Mouse (Mus musculus): Measurements from ENCODE around the gene Rabgef1. TPM values are rescaled to one million over a fixed set of nuclear protein-coding genes. Genes with fewer than 3 reads are reported as not detected.

Rabgef1 gene
- polyA plus RNA-seq, 2 experiments = 13.7 to 19.7 TPM

GRCm38 (mm10) chr5:130197454-130197853, 25.9 kb downstream of the Rabgef1 start:
- Histone ChIP-seq H3K36me3 (replicated peaks; ENCODE audit: control insufficient read depth, insufficient read depth, low read depth) (peaks cover 54% of the 10 kb centered on the region), H3K9ac (replicated peaks) (no peak overlapping the region), H3K4me2 (ENCODE audit: low read depth) (no peak overlapping the region), H3K27ac (no peak overlapping the region), H3K27me3 (ENCODE audit: control insufficient read depth, insufficient read depth, low read length) (no peaks in the 10 kb centered on the region), H3K4me3 (ENCODE audit: insufficient read depth in 1 of 2, low read depth in 2 of 2, low read length in 2 of 2) (no peak overlapping the region), H3K9me3 (ENCODE audit: control insufficient read depth, low read length) (no peaks in the 10 kb centered on the region), H3K4me1 (replicated peaks; ENCODE audit: control insufficient read depth in 2 of 2, insufficient read depth in 2 of 2, low read length in 1 of 2) (no peaks in the 10 kb centered on the region)
- no peak for ATAC-seq (ENCODE audit: insufficient read depth)
- 73% methylated on average over 3 of the region's 3 CpGs for WGBS (ENCODE audit: insufficient replicate concordance)
- no peak for DNase-seq (ENCODE audit: low read depth in 3 of 3, low spot score in 3 of 3)
- TF ChIP-seq EP300 (IDR thresholded peaks at IDR 0.05; ENCODE audit: low read depth) (no peak), CTCF (IDR thresholded peaks at IDR 0.05; ENCODE audit: low read depth) (no peak)

GRCm38 (mm10) chr5:130197981-130198380, 26.4 kb downstream of the Rabgef1 start:
- 83% methylated on average over 7 of the region's 7 CpGs for WGBS (ENCODE audit: insufficient replicate concordance)
- Histone ChIP-seq H3K4me3 (ENCODE audit: insufficient read depth in 1 of 2, low read depth in 2 of 2, low read length in 2 of 2) (no peak overlapping the region), H3K9ac (replicated peaks) (no peak overlapping the region), H3K4me1 (replicated peaks; ENCODE audit: control insufficient read depth in 2 of 2, insufficient read depth in 2 of 2, low read length in 1 of 2) (no peaks in the 10 kb centered on the region), H3K36me3 (replicated peaks; ENCODE audit: control insufficient read depth, insufficient read depth, low read depth) (peaks cover 51% of the 10 kb centered on the region), H3K9me3 (ENCODE audit: control insufficient read depth, low read length) (no peaks in the 10 kb centered on the region), H3K27ac (no peak overlapping the region), H3K4me2 (ENCODE audit: low read depth) (no peak overlapping the region), H3K27me3 (ENCODE audit: control insufficient read depth, insufficient read depth, low read length) (no peaks in the 10 kb centered on the region)
- DNase-seq (ENCODE audit: low read depth in 3 of 3, low spot score in 3 of 3) = no peak
- no peak for ATAC-seq (ENCODE audit: insufficient read depth)
- TF ChIP-seq EP300 (IDR thresholded peaks at IDR 0.05; ENCODE audit: low read depth) (no peak), CTCF (IDR thresholded peaks at IDR 0.05; ENCODE audit: low read depth) (no peak)

GRCm38 (mm10) chr5:130200233-130201029, 28.8 kb downstream of the Rabgef1 start:
- H3K27ac ChIP-seq = no peak overlapping the region
- ATAC-seq (ENCODE audit: insufficient read depth) (no peak), DNase-seq (ENCODE audit: low read depth in 3 of 3, low spot score in 3 of 3) (no peak)
- TF ChIP-seq EP300 (IDR thresholded peaks at IDR 0.05; ENCODE audit: low read depth) (no peak), CTCF (IDR thresholded peaks at IDR 0.05; ENCODE audit: low read depth) (no peak)
- H3K4me1 ChIP-seq (replicated peaks; ENCODE audit: control insufficient read depth in 2 of 2, insufficient read depth in 2 of 2, low read length in 1 of 2) = peaks cover 0 to 2% of the 10 kb centered on the region in 2 experiments; a peak in 1 of 4 replicates
- H3K36me3 ChIP-seq (replicated peaks; ENCODE audit: control insufficient read depth, insufficient read depth, low read depth) = peaks cover 52% of the 10 kb centered on the region
- WGBS (ENCODE audit: insufficient replicate concordance) = 79% methylated on average over 10 of the region's 10 CpGs
- no peak overlapping the region for H3K4me3 ChIP-seq (ENCODE audit: insufficient read depth in 1 of 2, low read depth in 2 of 2, low read length in 2 of 2)
- no peak overlapping the region for H3K4me2 ChIP-seq (ENCODE audit: low read depth)
- H3K9me3 ChIP-seq (ENCODE audit: control insufficient read depth, low read length) = no peaks in the 10 kb centered on the region
- H3K27me3 ChIP-seq (ENCODE audit: control insufficient read depth, insufficient read depth, low read length) = no peaks in the 10 kb centered on the region
- H3K9ac ChIP-seq (replicated peaks) = no peak overlapping the region

- 63% methylated on average over 4 of the region's 4 CpGs for WGBS (ENCODE audit: insufficient replicate concordance)
- no peak for ATAC-seq (ENCODE audit: insufficient read depth)
- Histone ChIP-seq H3K4me3 (ENCODE audit: insufficient read depth in 1 of 2, low read depth in 2 of 2, low read length in 2 of 2) (no peak overlapping the region), H3K9me3 (ENCODE audit: control insufficient read depth, low read length) (no peaks in the 10 kb centered on the region), H3K4me2 (ENCODE audit: low read depth) (no peak overlapping the region), H3K4me1 (replicated peaks; ENCODE audit: control insufficient read depth in 2 of 2, insufficient read depth in 2 of 2, low read length in 1 of 2) (peaks cover 0 to 7% of the 10 kb centered on the region in 2 experiments; a peak in 2 of 4 replicates), H3K27ac (no peak overlapping the region), H3K9ac (replicated peaks) (no peak overlapping the region), H3K27me3 (ENCODE audit: control insufficient read depth, insufficient read depth, low read length) (no peaks in the 10 kb centered on the region), H3K36me3 (replicated peaks; ENCODE audit: control insufficient read depth, insufficient read depth, low read depth) (peaks cover 49% of the 10 kb centered on the region)
- no peak for DNase-seq (ENCODE audit: low read depth in 3 of 3, low spot score in 3 of 3)
- TF ChIP-seq CTCF (IDR thresholded peaks at IDR 0.05; ENCODE audit: low read depth) = no peak
- no peak for TF ChIP-seq EP300 (IDR thresholded peaks at IDR 0.05; ENCODE audit: low read depth)
These were observed 32.4 kb downstream of the Rabgef1 start for GRCm38 (mm10) chr5:130203948-130204347.

- Histone ChIP-seq H3K27ac (no peak overlapping the region), H3K4me3 (ENCODE audit: insufficient read depth in 1 of 2, low read depth in 2 of 2, low read length in 2 of 2) (no peak overlapping the region), H3K4me2 (ENCODE audit: low read depth) (no peak overlapping the region), H3K9ac (replicated peaks) (no peak overlapping the region), H3K27me3 (ENCODE audit: control insufficient read depth, insufficient read depth, low read length) (no peaks in the 10 kb centered on the region), H3K9me3 (ENCODE audit: control insufficient read depth, low read length) (no peaks in the 10 kb centered on the region), H3K4me1 (replicated peaks; ENCODE audit: control insufficient read depth in 2 of 2, insufficient read depth in 2 of 2, low read length in 1 of 2) (peaks cover 0 to 7% of the 10 kb centered on the region in 2 experiments; a peak in 2 of 4 replicates), H3K36me3 (replicated peaks; ENCODE audit: control insufficient read depth, insufficient read depth, low read depth) (peaks cover 53% of the 10 kb centered on the region)
- DNase-seq (ENCODE audit: low read depth in 3 of 3, low spot score in 3 of 3) (no peak), ATAC-seq (ENCODE audit: insufficient read depth) (no peak)
- 76% methylated on average over 6 of the region's 6 CpGs for WGBS (ENCODE audit: insufficient replicate concordance)
- no peak for TF ChIP-seq CTCF (IDR thresholded peaks at IDR 0.05; ENCODE audit: low read depth)
- TF ChIP-seq EP300 (IDR thresholded peaks at IDR 0.05; ENCODE audit: low read depth) = no peak
These were observed 33.0 kb downstream of the Rabgef1 start for GRCm38 (mm10) chr5:130204560-130204959.
